Mouse (Mus musculus) neural tube, embryonic 12.5 days (tissue): ENCODE data around the gene Slc6a19. TPM values are rescaled to one million over a fixed set of nuclear protein-coding genes. Genes with fewer than 3 reads are reported as not detected.
"Not testable (repeated sequence)": the region's sequence is repeated elsewhere in the genome, so short reads cannot be mapped to it uniquely, and the experiment has no call there.

Experiments
- ATAC-seq: fragments of 200-750 bp; cut with Nextera tagmentation; 2 replicates; pipeline ENCODE4 v1.8.0; 2017; ENCODE audit warnings: low read depth, mild to moderate bottlenecking, moderate TSS enrichment, moderate library complexity; ENCODE audit not compliant: low FRiP score
- H3K27ac ChIP-seq: fragments of 300-500 bp; sonication (generic); 2 replicates; pipeline ENCODE4 v1.5.1; 2016
- H3K27me3 ChIP-seq: fragments of 300-500 bp; sonication (generic); replicated peaks from 2 replicates; pipeline ENCODE4 v1.6.1; 2016; ENCODE audit warnings: mild to moderate bottlenecking
- H3K36me3 ChIP-seq: fragments of 300-500 bp; sonication (generic); 2 replicates; pipeline ENCODE4 v1.6.1; 2016; ENCODE audit warnings: mild to moderate bottlenecking
- H3K4me1 ChIP-seq: fragments of 300-500 bp; sonication (generic); 2 replicates; pipeline ENCODE4 v1.6.1; 2016
- H3K4me2 ChIP-seq: fragments of 300-500 bp; sonication (generic); replicated peaks from 2 replicates; pipeline ENCODE4 v1.6.1; 2016; ENCODE audit warnings: mild to moderate bottlenecking
- H3K4me3 ChIP-seq: fragments of 300-500 bp; sonication (generic); 2 replicates; pipeline ENCODE4 v1.5.1; 2016
- H3K9ac ChIP-seq: fragments of 300-500 bp; sonication (generic); 2 replicates; pipeline ENCODE4 v1.6.1; 2016; ENCODE audit warnings: mild to moderate bottlenecking
- H3K9me3 ChIP-seq: fragments of 300-500 bp; sonication (generic); 2 replicates; pipeline ENCODE4 v1.6.1; 2016; ENCODE audit warnings: mild to moderate bottlenecking
- WGBS: fragments of 180-500 bp; shearing (Covaris S2); methylation state at CpG from one replicate; pipeline ENCODE4 v1.1.7; 2016; 5-methylcytosine and 5-hydroxymethylcytosine counted together
- polyA plus RNA-seq: library from polyadenylated mRNA; unstranded; fragments of >200 nt; fragmentation: Nextera tagmentation; extraction: Ambion mirVana; gene quantifications from 2 replicates; pipeline ENCODE4 v1.2.1, GENCODE M21; 2016

Slc6a19 gene
- polyA plus RNA-seq, 1 experiment from 2014 or later, result 0.23 TPM

GRCm38 (mm10) chr13:73711803-73712202, 7.1 kb upstream of the Slc6a19 start:
- Histone ChIP-seq H3K4me3 (no peak overlapping the region), H3K27me3 (no peaks in the 10 kb centered on the region), H3K4me2 (no peak overlapping the region), H3K27ac (no peak overlapping the region), H3K9me3 (no peaks in the 10 kb centered on the region), H3K36me3 (no peaks in the 10 kb centered on the region), H3K9ac (no peak overlapping the region), H3K4me1 (no peaks in the 10 kb centered on the region)
- no peak for ATAC-seq
- WGBS, result 88% methylated on average over 5 of the region's 5 CpGs

- Histone ChIP-seq H3K36me3 (no peaks in the 10 kb centered on the region), H3K27me3 (no peaks in the 10 kb centered on the region), H3K9ac (no peak overlapping the region), H3K9me3 (no peaks in the 10 kb centered on the region), H3K27ac (no peak overlapping the region), H3K4me2 (no peak overlapping the region), H3K4me1 (no peaks in the 10 kb centered on the region), H3K4me3 (no peak overlapping the region)
- WGBS, result 90% methylated on average over 5 of the region's 5 CpGs
- no peak for ATAC-seq
These were observed 6.6 kb upstream of the Slc6a19 start for GRCm38 (mm10) chr13:73711221-73711620.

- H3K9me3 ChIP-seq, result no peaks in the 10 kb centered on the region
- no peaks in the 10 kb centered on the region for H3K4me1 ChIP-seq
- H3K36me3 ChIP-seq, result no peaks in the 10 kb centered on the region
- no peaks in the 10 kb centered on the region for H3K27me3 ChIP-seq
- H3K9ac ChIP-seq, result no peak overlapping the region
- H3K27ac ChIP-seq, result no peak overlapping the region
- no peak overlapping the region for H3K4me2 ChIP-seq
- no peak for ATAC-seq
- 65% methylated on average over 6 of the region's 6 CpGs for WGBS
- H3K4me3 ChIP-seq, result no peak overlapping the region
These were observed 4.8 kb upstream of the Slc6a19 start for GRCm38 (mm10) chr13:73709491-73709890.

GRCm38 (mm10) chr13:73703486-73703885, 1.2 kb downstream of the Slc6a19 start:
- 87% methylated on average over 4 of the region's 4 CpGs for WGBS
- not testable (repeated sequence) for ATAC-seq

GRCm38 (mm10) chr13:73702776-73703175, 1.9 kb downstream of the Slc6a19 start:
- WGBS, result 85% methylated on average over 4 of the region's 4 CpGs
- Histone ChIP-seq H3K4me3 (no peak overlapping the region), H3K9me3 (no peaks in the 10 kb centered on the region), H3K27me3 (no peaks in the 10 kb centered on the region), H3K4me1 (no peaks in the 10 kb centered on the region), H3K27ac (no peak overlapping the region), H3K9ac (no peak overlapping the region), H3K4me2 (no peak overlapping the region), H3K36me3 (no peaks in the 10 kb centered on the region)
- no peak for ATAC-seq

More at GRCm38 (mm10) chr13:73703486-73703885, 1.2 kb downstream of the Slc6a19 start:
- not testable (repeated sequence) for H3K9ac ChIP-seq, H3K9me3 ChIP-seq, H3K27me3 ChIP-seq, H3K4me2 ChIP-seq, H3K27ac ChIP-seq, H3K4me1 ChIP-seq, H3K36me3 ChIP-seq, H3K4me3 ChIP-seq

- H3K4me2 ChIP-seq, result no peak overlapping the region
- ATAC-seq, result no peak
- H3K27me3 ChIP-seq, result no peaks in the 10 kb centered on the region
- no peaks in the 10 kb centered on the region for H3K4me1 ChIP-seq
- no peak overlapping the region for H3K4me3 ChIP-seq
- H3K9me3 ChIP-seq, result no peaks in the 10 kb centered on the region
- 87% methylated on average over 9 of the region's 9 CpGs for WGBS
- H3K27ac ChIP-seq, result no peak overlapping the region
- no peaks in the 10 kb centered on the region for H3K36me3 ChIP-seq
- no peak overlapping the region for H3K9ac ChIP-seq
These were observed 3.3 kb downstream of the Slc6a19 start for GRCm38 (mm10) chr13:73701161-73701883.

GRCm38 (mm10) chr13:73700554-73700953, 4.1 kb downstream of the Slc6a19 start:
- no peaks in the 10 kb centered on the region for H3K27me3 ChIP-seq
- H3K36me3 ChIP-seq, result no peaks in the 10 kb centered on the region
- no peaks in the 10 kb centered on the region for H3K4me1 ChIP-seq
- WGBS, result 89% methylated on average over 12 of the region's 12 CpGs
- H3K4me2 ChIP-seq, result no peak overlapping the region
- no peak for ATAC-seq
- H3K27ac ChIP-seq, result no peak overlapping the region
- no peak overlapping the region for H3K4me3 ChIP-seq
- H3K9ac ChIP-seq, result no peak overlapping the region
- no peaks in the 10 kb centered on the region for H3K9me3 ChIP-seq

- ATAC-seq, result no peak
- 90% methylated on average over 6 of the region's 6 CpGs for WGBS
These were observed 5.0 kb downstream of the Slc6a19 start for GRCm38 (mm10) chr13:73699714-73700113.

GRCm38 (mm10) chr13:73696529-73696928, 8.1 kb downstream of the Slc6a19 start:
- H3K27ac ChIP-seq, result no peak overlapping the region
- H3K27me3 ChIP-seq, result no peaks in the 10 kb centered on the region
- 77% methylated on average over 3 of the region's 3 CpGs for WGBS
- no peaks in the 10 kb centered on the region for H3K9me3 ChIP-seq
- H3K4me2 ChIP-seq, result no peak overlapping the region
- H3K4me1 ChIP-seq, result no peaks in the 10 kb centered on the region
- no peak overlapping the region for H3K9ac ChIP-seq
- no peak overlapping the region for H3K4me3 ChIP-seq
- H3K36me3 ChIP-seq, result no peaks in the 10 kb centered on the region
- no peak for ATAC-seq

More at GRCm38 (mm10) chr13:73699714-73700113, 5.0 kb downstream of the Slc6a19 start:
- no peaks in the 10 kb centered on the region for H3K9me3 ChIP-seq
- no peaks in the 10 kb centered on the region for H3K36me3 ChIP-seq
- H3K4me1 ChIP-seq, result no peaks in the 10 kb centered on the region
- H3K27me3 ChIP-seq, result no peaks in the 10 kb centered on the region
- H3K9ac ChIP-seq, result no peak overlapping the region
- H3K4me2 ChIP-seq, result no peak overlapping the region
- no peak overlapping the region for H3K4me3 ChIP-seq
- H3K27ac ChIP-seq, result no peak overlapping the region

- Histone ChIP-seq H3K9me3 (no peaks in the 10 kb centered on the region), H3K4me3 (no peak overlapping the region), H3K27ac (no peak overlapping the region), H3K9ac (no peak overlapping the region), H3K27me3 (no peaks in the 10 kb centered on the region), H3K4me2 (no peak overlapping the region), H3K4me1 (no peaks in the 10 kb centered on the region), H3K36me3 (no peaks in the 10 kb centered on the region)
- no peak for ATAC-seq
- 88% methylated on average over 1 of the region's 1 CpGs for WGBS
These were observed 9.7 kb downstream of the Slc6a19 start for GRCm38 (mm10) chr13:73694972-73695371.

- 75% methylated on average over 2 of the region's 2 CpGs for WGBS
- no peaks in the 10 kb centered on the region for H3K27me3 ChIP-seq
- ATAC-seq, result no peak
- no peak overlapping the region for H3K4me3 ChIP-seq
- H3K9ac ChIP-seq, result no peak overlapping the region
- H3K9me3 ChIP-seq, result no peaks in the 10 kb centered on the region
- H3K27ac ChIP-seq, result no peak overlapping the region
- H3K36me3 ChIP-seq, result no peaks in the 10 kb centered on the region
- H3K4me1 ChIP-seq, result no peaks in the 10 kb centered on the region
- H3K4me2 ChIP-seq, result no peak overlapping the region
These were observed 11.3 kb downstream of the Slc6a19 start for GRCm38 (mm10) chr13:73693333-73693732.

GRCm38 (mm10) chr13:73692249-73692868, 12.3 kb downstream of the Slc6a19 start:
- ATAC-seq, result peak; percentile 81
- 36% methylated on average over 10 of the region's 10 CpGs for WGBS

GRCm38 (mm10) chr13:73688934-73689333, 15.7 kb downstream of the Slc6a19 start:
- Histone ChIP-seq H3K36me3 (no peaks in the 10 kb centered on the region), H3K27me3 (no peaks in the 10 kb centered on the region), H3K27ac (no peak overlapping the region), H3K4me1 (no peaks in the 10 kb centered on the region), H3K9ac (no peak overlapping the region), H3K4me3 (no peak overlapping the region), H3K9me3 (no peaks in the 10 kb centered on the region), H3K4me2 (no peak overlapping the region)
- ATAC-seq, result no peak
- WGBS, result 86% methylated on average over 4 of the region's 4 CpGs

More at GRCm38 (mm10) chr13:73692249-73692868, 12.3 kb downstream of the Slc6a19 start:
- Histone ChIP-seq H3K27ac (no peak overlapping the region), H3K9ac (no peak overlapping the region), H3K4me1 (no peaks in the 10 kb centered on the region), H3K9me3 (no peaks in the 10 kb centered on the region), H3K27me3 (no peaks in the 10 kb centered on the region), H3K4me3 (no peak overlapping the region), H3K4me2 (0 out of 2 replicates have a peak overlapping the region, but pooled peaks have one; percentile 3), H3K36me3 (no peaks in the 10 kb centered on the region)
